Mouse (Mus musculus): ENCODE results near the gene Fam102a. TPM values are rescaled to one million over a fixed set of nuclear protein-coding genes. Genes with fewer than 3 reads are reported as not detected.
"Not testable (repeated sequence)": the region's sequence is repeated elsewhere in the genome, so short reads cannot be mapped to it uniquely, and the experiment has no call there.

Gene Fam102a
- total RNA-seq (2015; ENCODE audit: low replicate concordance) (1.2 and 2.7 TPM in 2 replicates), total RNA-seq (2017; ENCODE audit: low replicate concordance) (0.28 and 6.5 TPM in 2 replicates)

GRCm38 (mm10) chr2:32534733-32535471 lies at the start of gene Fam102a:
Gene Fam102a (plus strand): TSS chr2:32535332.
- peak; percentile 95 for ATAC-seq (replicated peaks; ENCODE audit: low FRiP score, poor library complexity, severe bottlenecking)

DNA sequence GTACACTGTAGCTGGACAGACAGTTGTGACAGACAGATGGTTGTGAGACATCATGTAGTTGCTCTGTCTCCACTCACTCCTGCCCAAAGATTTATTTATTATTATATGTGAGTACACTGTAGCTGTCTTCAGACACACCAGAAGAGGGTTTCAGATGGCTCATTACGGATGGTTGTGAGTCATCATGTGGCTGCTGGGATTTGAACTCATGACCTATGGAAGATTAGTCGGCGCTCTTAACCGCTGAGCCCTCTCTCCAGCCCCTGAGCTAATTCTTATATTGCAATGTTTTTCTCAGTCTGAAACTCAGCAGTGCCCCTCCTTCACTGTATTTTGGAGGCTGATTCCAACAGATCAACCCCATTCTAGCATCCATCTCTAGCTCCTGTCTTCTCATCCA lies 49.4 kb upstream of the Fam102a start:
- no peak for ATAC-seq (replicated peaks; ENCODE audit: low FRiP score, poor library complexity, severe bottlenecking)

GRCm38 (mm10) chr2:32486155-32486554 lies 49.0 kb upstream of the Fam102a start:
- peak; percentile 62 for ATAC-seq (replicated peaks; ENCODE audit: low FRiP score, poor library complexity, severe bottlenecking)

- ATAC-seq (replicated peaks; ENCODE audit: low FRiP score, poor library complexity, severe bottlenecking) = peak; percentile 87
These were observed 48.0 kb upstream of the Fam102a start for GRCm38 (mm10) chr2:32487124-32487623.

GRCm38 (mm10) chr2:32488679-32489078 lies 46.5 kb upstream of the Fam102a start:
- ATAC-seq (replicated peaks; ENCODE audit: low FRiP score, poor library complexity, severe bottlenecking) = peak; percentile 66

DNA sequence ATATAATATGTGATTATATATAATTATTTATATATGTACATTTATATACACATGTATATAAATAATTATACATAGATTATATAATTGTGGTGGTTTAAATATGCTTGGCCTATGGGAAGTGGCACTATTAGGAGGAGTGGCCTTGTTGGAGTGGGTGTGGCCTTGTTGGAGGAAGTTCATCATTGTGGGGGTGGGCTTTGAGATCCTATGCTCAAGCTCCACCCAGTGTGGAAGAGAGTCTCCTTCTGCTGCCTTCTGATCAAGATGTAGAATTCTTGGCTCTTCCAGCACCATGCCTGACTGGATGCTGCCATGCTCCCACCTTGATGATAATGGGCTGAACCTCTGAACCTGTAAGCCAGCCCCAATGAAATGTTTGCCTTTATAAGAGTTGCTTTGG lies 44.4 kb upstream of the Fam102a start:
- ATAC-seq (replicated peaks; ENCODE audit: low FRiP score, poor library complexity, severe bottlenecking) = not testable (repeated sequence)

DNA sequence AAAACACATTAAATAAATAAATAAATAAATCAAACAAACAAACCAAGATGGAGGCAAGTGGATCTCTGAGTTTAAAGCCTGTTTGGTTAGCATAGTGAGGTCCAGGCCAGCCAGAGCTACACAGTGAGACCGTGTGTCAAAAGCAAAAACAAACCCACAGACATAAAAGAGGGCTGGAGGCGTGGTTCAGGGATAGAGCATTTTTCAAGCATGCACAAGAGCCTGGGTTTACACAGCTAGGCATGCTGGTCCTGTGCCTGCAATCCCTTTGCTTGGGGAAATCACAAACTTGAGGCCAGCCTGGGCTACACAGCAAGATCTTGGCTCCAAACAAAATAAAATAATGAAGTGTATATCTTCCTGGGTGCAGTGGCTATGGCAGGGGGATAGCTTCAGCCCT lies 42.5 kb upstream of the Fam102a start:
- no peak for ATAC-seq (replicated peaks; ENCODE audit: low FRiP score, poor library complexity, severe bottlenecking)

DNA sequence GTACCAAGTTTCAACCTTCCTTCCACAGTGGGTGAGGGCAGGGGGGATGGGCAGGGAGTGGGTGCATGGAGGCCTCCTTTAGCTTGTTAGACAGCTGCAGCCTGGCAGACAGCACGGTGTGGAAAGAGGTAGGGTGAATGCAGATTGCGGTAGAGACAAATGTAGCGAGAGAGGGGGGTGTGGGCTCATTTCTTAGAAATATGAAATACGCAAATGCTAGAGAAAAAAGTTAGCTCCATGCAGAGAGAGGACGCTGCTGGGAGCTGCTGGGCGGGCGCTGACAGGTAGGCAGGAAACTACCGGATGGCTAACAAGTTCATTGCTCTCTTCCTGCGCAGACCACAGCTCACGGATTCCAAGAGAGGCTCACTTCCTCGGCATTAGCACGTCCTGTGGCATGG lies 41.8 kb upstream of the Fam102a start:
- no peak for ATAC-seq (replicated peaks; ENCODE audit: low FRiP score, poor library complexity, severe bottlenecking)

DNA sequence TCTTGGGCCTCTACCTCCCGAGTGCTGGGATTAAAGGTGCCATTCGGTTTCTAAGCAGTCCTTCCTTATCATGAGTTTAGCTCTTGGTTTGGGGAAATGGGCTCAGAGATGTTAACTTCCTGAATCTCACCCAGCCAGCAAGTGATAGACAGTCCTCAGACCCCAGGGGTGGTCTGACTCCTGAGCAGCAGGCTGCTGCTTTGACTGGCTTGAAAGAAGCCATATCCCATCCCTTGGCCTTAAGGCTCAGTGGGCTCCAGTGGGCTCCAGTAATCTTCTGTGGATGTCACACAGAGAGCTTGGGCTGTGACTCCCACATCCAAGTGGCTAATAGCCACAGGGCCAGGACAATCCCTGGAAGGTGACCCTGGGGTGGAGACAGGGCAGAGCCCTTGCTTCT lies 40.6 kb upstream of the Fam102a start:
- no peak for ATAC-seq (replicated peaks; ENCODE audit: low FRiP score, poor library complexity, severe bottlenecking)

DNA sequence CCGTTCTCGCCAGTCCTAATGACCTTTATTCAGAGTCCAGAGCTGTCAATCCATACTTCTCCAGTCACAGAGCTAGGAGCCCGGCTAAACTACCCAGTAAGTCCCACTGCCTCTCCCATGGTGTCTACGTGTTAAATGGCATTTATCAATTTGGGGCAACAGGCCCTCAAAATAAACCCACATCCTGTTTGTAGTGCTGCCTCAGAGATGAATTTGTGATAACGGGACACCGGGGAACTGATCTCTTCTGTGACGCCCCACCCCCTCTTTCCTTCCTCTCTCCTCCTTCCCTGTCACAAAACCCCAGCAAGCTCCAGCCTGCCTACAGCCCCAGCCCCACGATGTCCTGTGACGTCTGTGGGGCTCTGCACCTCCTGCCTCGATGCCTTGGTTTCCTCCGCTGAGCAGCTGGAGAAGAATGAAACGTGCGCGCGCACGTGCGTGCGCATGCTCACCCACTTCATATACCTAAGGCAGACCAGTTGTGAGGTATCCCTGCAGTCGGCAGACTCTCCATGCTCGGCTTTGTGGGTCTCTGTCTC lies 39.9 kb upstream of the Fam102a start:
- ATAC-seq (replicated peaks; ENCODE audit: low FRiP score, poor library complexity, severe bottlenecking) = 0 out of 2 replicates have a peak, but pooled peaks have one; percentile 28

GRCm38 (mm10) chr2:32496190-32496589 lies 38.9 kb upstream of the Fam102a start:
- no peak for ATAC-seq (replicated peaks; ENCODE audit: low FRiP score, poor library complexity, severe bottlenecking)

DNA sequence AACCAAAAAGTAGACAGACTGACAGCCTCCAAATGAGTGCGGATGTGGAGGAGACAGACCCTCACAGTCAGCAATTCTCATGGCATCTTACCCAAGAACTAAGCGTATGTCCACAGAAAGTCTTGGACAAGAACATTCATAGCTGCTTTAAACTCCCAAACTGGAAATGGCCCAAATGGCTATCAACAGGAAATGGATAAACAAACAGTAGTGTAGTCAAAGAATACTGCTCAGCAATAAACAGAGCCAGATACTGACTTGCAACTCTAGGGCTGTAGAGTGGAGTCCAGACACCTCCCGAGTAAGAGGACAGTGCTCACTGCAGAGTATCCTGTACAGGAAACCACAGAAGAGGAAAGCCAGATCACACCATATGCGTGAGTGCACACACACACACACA lies 35.8 kb upstream of the Fam102a start:
- ATAC-seq (replicated peaks; ENCODE audit: low FRiP score, poor library complexity, severe bottlenecking) = no peak

GRCm38 (mm10) chr2:32500461-32500860 lies 34.7 kb upstream of the Fam102a start:
- ATAC-seq (replicated peaks; ENCODE audit: low FRiP score, poor library complexity, severe bottlenecking) = no peak

GRCm38 (mm10) chr2:32501754-32502324 lies 33.3 kb upstream of the Fam102a start:
- ATAC-seq (replicated peaks; ENCODE audit: low FRiP score, poor library complexity, severe bottlenecking) = no peak

GRCm38 (mm10) chr2:32502843-32503242 lies 32.3 kb upstream of the Fam102a start:
- no peak for ATAC-seq (replicated peaks; ENCODE audit: low FRiP score, poor library complexity, severe bottlenecking)

- no peak for ATAC-seq (replicated peaks; ENCODE audit: low FRiP score, poor library complexity, severe bottlenecking)
These were observed 31.5 kb upstream of the Fam102a start for GRCm38 (mm10) chr2:32503588-32503987.

DNA sequence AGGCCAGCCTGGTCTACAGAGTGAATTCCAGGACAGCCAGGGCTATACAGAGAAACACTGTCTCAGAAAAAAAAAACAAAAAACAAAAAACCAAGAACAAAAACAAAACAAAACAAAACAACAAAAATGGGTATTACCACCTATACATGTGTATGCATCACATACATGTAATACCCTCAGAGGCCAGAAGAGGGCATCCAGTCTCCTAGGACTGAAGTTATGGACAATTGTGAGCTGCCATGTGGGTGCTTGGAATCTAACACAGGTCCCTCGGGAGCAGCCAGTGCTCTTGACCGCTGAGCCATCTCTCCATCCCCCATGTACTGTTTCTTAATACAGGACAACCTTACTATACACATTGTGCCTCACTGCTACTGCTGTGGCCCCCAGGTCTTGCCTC lies 29.6 kb upstream of the Fam102a start:
- ATAC-seq (replicated peaks; ENCODE audit: low FRiP score, poor library complexity, severe bottlenecking) = no peak

DNA sequence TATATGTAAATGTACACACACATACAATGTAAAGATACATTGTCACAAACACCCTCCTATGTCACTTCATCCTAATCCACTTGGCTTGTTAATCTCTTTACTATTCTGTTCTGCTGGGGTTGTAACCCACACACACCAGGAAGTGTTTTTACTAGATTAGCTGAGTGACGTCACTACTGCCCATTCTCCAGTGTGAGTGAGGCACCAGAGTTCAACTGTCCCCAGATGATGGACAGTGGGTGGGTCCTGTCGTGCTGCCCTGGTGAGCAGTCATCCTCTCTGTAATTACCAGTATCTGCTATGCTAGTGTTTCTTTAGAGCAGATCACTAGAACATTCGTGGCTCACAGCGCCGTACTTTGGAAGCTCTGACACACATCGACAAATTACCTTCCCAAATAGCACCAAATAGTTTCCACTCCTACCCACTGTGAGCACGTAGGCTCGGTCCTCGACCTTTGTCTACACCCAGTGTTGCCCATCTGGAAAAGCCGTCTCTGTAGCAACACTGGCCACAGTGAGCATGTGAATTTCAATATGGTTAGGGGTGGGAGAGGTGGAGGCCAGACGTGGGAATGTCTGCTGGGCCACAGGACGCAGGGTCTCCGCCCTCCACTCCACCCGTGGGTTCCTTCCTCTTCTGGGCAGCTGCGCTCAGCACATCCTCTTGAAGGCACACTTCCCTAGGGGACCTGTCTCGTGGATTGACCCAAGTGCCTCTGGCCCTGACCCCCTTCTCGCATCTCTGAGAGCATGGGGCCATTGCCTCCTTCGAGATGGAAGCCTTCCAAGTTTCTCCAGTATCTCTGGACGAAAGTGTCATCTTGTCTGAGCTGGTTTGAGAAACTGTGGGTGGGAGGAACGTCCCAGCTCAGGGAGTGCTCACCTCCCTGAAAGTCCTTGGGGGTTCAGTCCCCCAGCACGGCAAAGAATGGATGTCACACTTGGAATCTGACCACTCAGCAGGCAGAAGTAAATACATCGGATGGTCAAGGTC lies 28.2 kb upstream of the Fam102a start:
- no peak for ATAC-seq (replicated peaks; ENCODE audit: low FRiP score, poor library complexity, severe bottlenecking)

DNA sequence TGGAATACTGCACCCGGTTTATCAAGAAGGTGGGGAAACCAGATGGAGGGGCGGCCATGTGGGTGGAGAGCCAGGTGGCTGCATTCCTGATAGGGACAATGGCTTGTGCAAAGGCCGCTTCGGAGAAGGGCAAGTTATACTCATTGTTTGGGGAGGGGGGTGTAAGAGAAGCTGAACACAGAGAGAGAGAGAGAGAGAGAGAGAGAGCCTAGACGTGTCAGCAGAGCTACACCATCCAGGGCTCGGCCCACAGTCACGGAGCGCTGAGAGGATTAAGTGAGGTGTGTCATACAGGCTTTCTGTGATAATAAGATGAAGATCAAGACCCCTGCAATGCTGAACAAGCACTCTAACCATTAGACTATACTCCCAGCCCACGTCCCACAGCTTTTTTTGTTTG lies 27.2 kb upstream of the Fam102a start:
- no peak for ATAC-seq (replicated peaks; ENCODE audit: low FRiP score, poor library complexity, severe bottlenecking)

- no peak for ATAC-seq (replicated peaks; ENCODE audit: low FRiP score, poor library complexity, severe bottlenecking)
These were observed 25.8 kb upstream of the Fam102a start for GRCm38 (mm10) chr2:32509287-32509686.

All from erythroblast, adult 5-6 weeks (primary cell).